Mouse (Mus musculus) layer of hippocampus, postnatal 36 days (tissue): Measurements from ENCODE around the gene Lpp. TPM values are rescaled to one million over a fixed set of nuclear protein-coding genes. Genes with fewer than 3 reads are reported as not detected.
A peak's percentile ranks its signal among the peaks of the same experiment; 100 is the strongest.

Experiments
- DNase-seq, 2 experiments: peaks; one replicate each; pipeline ENCODE4 v3.0.0; 2022
- total RNA-seq, 2 experiments: library from RNA; stranded (reverse); gene quantifications; 2 replicates each; pipeline ENCODE4 v1.2.3; 2021

The Lpp gene
- total RNA-seq, 2 experiments from 2014 or later = 7.2 to 11.8 TPM

GRCm38 (mm10) chr16:24561602-24562001, 168.3 kb downstream of the Lpp start:
- no peak for DNase-seq

GRCm38 (mm10) chr16:24565311-24565710, 172.0 kb downstream of the Lpp start:
- no peak for DNase-seq

- DNase-seq = no peak
Measured at GRCm38 (mm10) chr16:24566277-24566676, 173.0 kb downstream of the Lpp start.

GRCm38 (mm10) chr16:24567562-24567961, 174.3 kb downstream of the Lpp start:
- no peak for DNase-seq

- DNase-seq = no peak
Measured at GRCm38 (mm10) chr16:24568061-24568460, 174.8 kb downstream of the Lpp start.

- DNase-seq = peak; percentile 27 to 47
Measured at GRCm38 (mm10) chr16:24569681-24570080, 176.4 kb downstream of the Lpp start.

- DNase-seq = no peak
Measured at GRCm38 (mm10) chr16:24576999-24577398, 183.7 kb downstream of the Lpp start.

- DNase-seq = no peak
Measured at GRCm38 (mm10) chr16:24577798-24578197, 184.5 kb downstream of the Lpp start.

- DNase-seq = no peak
Measured at GRCm38 (mm10) chr16:24582847-24583246, 189.5 kb downstream of the Lpp start.

- no peak for DNase-seq
Measured at GRCm38 (mm10) chr16:24593535-24593934, 200.2 kb downstream of the Lpp start.

- no peak for DNase-seq
Measured at GRCm38 (mm10) chr16:24594508-24594907, 201.2 kb downstream of the Lpp start.

- DNase-seq = no peak
Measured at GRCm38 (mm10) chr16:24595493-24595892, 202.2 kb downstream of the Lpp start.

- no peak for DNase-seq
Measured at GRCm38 (mm10) chr16:24598567-24598966, 205.3 kb downstream of the Lpp start.

GRCm38 (mm10) chr16:24599766-24600165, 206.5 kb downstream of the Lpp start:
- no peak for DNase-seq

GRCm38 (mm10) chr16:24600260-24600948, 207.1 kb downstream of the Lpp start:
- no peak for DNase-seq

GRCm38 (mm10) chr16:24603342-24603741, 210.0 kb downstream of the Lpp start:
- DNase-seq = no peak

- no peak for DNase-seq
Measured at GRCm38 (mm10) chr16:24607896-24608457, 214.7 kb downstream of the Lpp start.

- no peak for DNase-seq
Measured at GRCm38 (mm10) chr16:24619458-24619857, 226.2 kb downstream of the Lpp start.

- no peak for DNase-seq
Measured at GRCm38 (mm10) chr16:24620021-24620420, 226.7 kb downstream of the Lpp start.

- DNase-seq = no peak
Measured at GRCm38 (mm10) chr16:24622226-24623194, 229.2 kb downstream of the Lpp start.

- no peak for DNase-seq
Measured at GRCm38 (mm10) chr16:24624335-24624734, 231.0 kb downstream of the Lpp start.

- no peak for DNase-seq
Measured at GRCm38 (mm10) chr16:24625576-24625975, 232.3 kb downstream of the Lpp start.

- DNase-seq = no peak
Measured at GRCm38 (mm10) chr16:24628779-24629178, 235.5 kb downstream of the Lpp start.
